Mouse (Mus musculus): ENCODE measurements at regions not wholly inside any gene's neighbourhood (a gene's known extent, or its start where the extent isn't known, plus 50 kb on each side); places are given as distances from the start of the nearest gene placed in this dataset.

DNA sequence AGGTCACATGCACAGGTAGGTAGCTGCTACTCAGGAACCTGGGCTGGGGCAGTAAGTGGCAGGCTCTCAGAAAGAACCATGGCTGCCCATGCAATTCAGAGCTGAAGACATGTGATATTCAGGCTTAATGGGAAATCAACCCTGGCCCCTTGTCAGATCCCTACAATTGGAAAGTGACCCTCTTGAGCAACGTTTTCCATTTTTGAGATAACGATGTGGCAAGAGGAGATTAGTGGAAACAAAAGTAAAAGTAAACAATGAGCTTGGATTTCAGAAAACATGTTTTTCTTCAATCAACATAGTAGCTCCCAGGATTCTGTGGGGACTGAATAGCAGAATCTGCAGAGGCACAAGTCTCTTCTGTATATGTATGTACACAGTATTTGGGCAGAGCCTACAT, 598.8 kb downstream of the Rnf144a start:
- Histone ChIP-seq H3K27me3 (ENCODE audit: control insufficient read depth, insufficient read depth, low read length) (no peaks in the 10 kb centered on the region), H3K4me3 (no peak overlapping the region), H3K27ac (no peak overlapping the region), H3K4me1 (ENCODE audit: control insufficient read depth, insufficient read depth, low read length) (no peaks in the 10 kb centered on the region), H3K36me3 (ENCODE audit: control insufficient read depth, insufficient read depth, low read length) (no peaks in the 10 kb centered on the region), H3K79me2 (replicated peaks; ENCODE audit: control insufficient read depth, insufficient read depth, low read length) (no peaks in the 10 kb centered on the region), H3K9ac (ENCODE audit: low read depth, low read length) (no peak overlapping the region)
- no peak for TF ChIP-seq POLR2A (IDR thresholded peaks at IDR 0.05; ENCODE audit: insufficient read depth, low read depth, low read length)
- no peak for TF ChIP-seq EP300 (IDR thresholded peaks at IDR 0.05; ENCODE audit: insufficient read depth, low read depth, low read length)
- no peak for TF ChIP-seq CTCF (IDR thresholded peaks at IDR 0.05)
- intact Hi-C loops (cut with DNase I): no loop called here
- WGBS: 40% methylated on average over 2 of the region's 2 CpGs
- no peak for DNase-seq

DNA sequence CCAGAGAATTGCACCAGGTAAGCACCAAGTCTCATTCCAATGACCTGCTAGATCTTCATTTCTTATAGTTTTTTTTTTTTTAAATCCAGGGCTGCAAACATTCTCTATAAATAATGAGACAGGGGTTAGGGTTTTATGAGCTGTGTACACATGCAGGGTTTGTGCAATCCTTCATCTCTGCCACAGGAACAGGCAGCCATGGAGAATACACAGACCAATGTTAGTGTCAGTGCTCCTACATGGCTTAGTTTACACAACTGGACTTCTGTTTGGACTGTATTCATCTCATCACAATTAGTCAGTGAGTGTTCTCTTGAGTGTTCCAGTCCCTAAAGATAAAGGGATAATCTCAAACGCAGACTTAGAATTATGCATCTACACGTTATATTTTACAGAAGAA, 620.0 kb downstream of the Rnf144a start:
- Histone ChIP-seq H3K27me3 (ENCODE audit: control insufficient read depth, insufficient read depth, low read length) (no peaks in the 10 kb centered on the region), H3K79me2 (replicated peaks; ENCODE audit: control insufficient read depth, insufficient read depth, low read length) (no peaks in the 10 kb centered on the region), H3K36me3 (ENCODE audit: control insufficient read depth, insufficient read depth, low read length) (no peaks in the 10 kb centered on the region), H3K4me1 (ENCODE audit: control insufficient read depth, insufficient read depth, low read length) (no peaks in the 10 kb centered on the region), H3K27ac (no peak overlapping the region), H3K4me3 (no peak overlapping the region), H3K9ac (ENCODE audit: low read depth, low read length) (no peak overlapping the region)
- no peak for DNase-seq
- WGBS: 50% methylated on average over 2 of the region's 2 CpGs
- intact Hi-C loops (cut with DNase I): no loop called here
- TF ChIP-seq EP300 (IDR thresholded peaks at IDR 0.05; ENCODE audit: insufficient read depth, low read depth, low read length) (no peak), CTCF (IDR thresholded peaks at IDR 0.05) (no peak), POLR2A (IDR thresholded peaks at IDR 0.05; ENCODE audit: insufficient read depth, low read depth, low read length) (no peak)

DNA sequence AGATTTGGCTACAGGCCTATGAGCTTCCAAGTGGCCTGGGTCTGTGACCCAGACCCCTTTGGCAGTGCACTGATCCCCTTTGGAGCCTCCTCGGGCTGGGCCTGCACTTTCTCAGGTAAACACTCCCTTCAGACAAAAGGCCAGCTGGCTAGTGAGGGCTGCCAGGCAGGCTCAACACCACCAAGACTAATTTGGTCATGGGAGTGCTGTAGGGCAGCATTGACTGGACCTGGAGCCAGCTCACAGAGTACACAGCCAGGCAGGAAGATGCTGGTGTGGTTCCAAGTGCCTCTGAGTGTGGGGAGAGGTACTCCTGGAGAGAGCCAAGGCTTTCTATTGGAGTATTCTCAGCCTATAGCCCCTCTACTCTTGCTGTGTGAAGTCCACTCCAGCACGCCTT, 620.5 kb downstream of the Rnf144a start:
- peak in 1 of 2 experiments; percentile 28 for DNase-seq
- H3K36me3 ChIP-seq (ENCODE audit: control insufficient read depth, insufficient read depth, low read length): no peaks in the 10 kb centered on the region
- TF ChIP-seq EP300 (IDR thresholded peaks at IDR 0.05; ENCODE audit: insufficient read depth, low read depth, low read length) (no peak), POLR2A (IDR thresholded peaks at IDR 0.05; ENCODE audit: insufficient read depth, low read depth, low read length) (no peak), CTCF (IDR thresholded peaks at IDR 0.05) (no peak)
- no peak overlapping the region for H3K4me3 ChIP-seq
- H3K79me2 ChIP-seq (replicated peaks; ENCODE audit: control insufficient read depth, insufficient read depth, low read length): no peaks in the 10 kb centered on the region
- no peaks in the 10 kb centered on the region for H3K27me3 ChIP-seq (ENCODE audit: control insufficient read depth, insufficient read depth, low read length)
- H3K27ac ChIP-seq: no peak overlapping the region
- H3K9ac ChIP-seq (ENCODE audit: low read depth, low read length): no peak overlapping the region
- 62% methylated on average over 2 of the region's 2 CpGs for WGBS
- H3K4me1 ChIP-seq (ENCODE audit: control insufficient read depth, insufficient read depth, low read length): no peaks in the 10 kb centered on the region
- intact Hi-C loops (cut with DNase I): no loop called here

DNA sequence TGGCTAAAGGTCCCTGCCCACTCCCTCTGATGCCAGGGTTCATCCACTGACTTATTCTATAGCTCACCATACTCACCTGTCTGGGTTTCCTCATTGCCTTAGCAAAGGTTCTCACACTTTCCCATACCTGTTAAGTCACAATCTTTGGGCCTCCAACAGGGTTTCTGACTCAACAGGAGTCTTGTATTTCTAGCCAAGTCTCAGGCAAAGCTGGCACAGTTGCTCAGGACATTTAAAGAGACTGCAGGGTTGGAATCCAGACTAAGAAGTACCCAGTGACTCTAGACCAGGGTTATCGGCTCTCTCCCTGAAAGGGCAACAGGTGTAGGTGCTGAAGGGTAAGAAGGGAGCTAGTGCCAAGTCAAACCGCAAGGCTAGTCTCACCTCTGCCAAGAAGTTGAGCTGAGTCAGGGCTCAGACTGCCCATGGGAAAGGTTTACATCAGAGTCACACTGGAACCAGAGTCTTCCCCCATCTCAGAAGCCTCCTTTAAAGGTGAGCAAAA, 622.4 kb downstream of the Rnf144a start:
- WGBS: 78% methylated on average over 2 of the region's 2 CpGs
- H3K4me3 ChIP-seq: no peak overlapping the region
- no peaks in the 10 kb centered on the region for H3K36me3 ChIP-seq (ENCODE audit: control insufficient read depth, insufficient read depth, low read length)
- no peak overlapping the region for H3K9ac ChIP-seq (ENCODE audit: low read depth, low read length)
- intact Hi-C loops (cut with DNase I): no loop called here
- no peak for TF ChIP-seq CTCF (IDR thresholded peaks at IDR 0.05)
- no peak for TF ChIP-seq POLR2A (IDR thresholded peaks at IDR 0.05; ENCODE audit: insufficient read depth, low read depth, low read length)
- no peak for TF ChIP-seq EP300 (IDR thresholded peaks at IDR 0.05; ENCODE audit: insufficient read depth, low read depth, low read length)
- no peak overlapping the region for H3K27ac ChIP-seq
- no peaks in the 10 kb centered on the region for H3K27me3 ChIP-seq (ENCODE audit: control insufficient read depth, insufficient read depth, low read length)
- H3K4me1 ChIP-seq (ENCODE audit: control insufficient read depth, insufficient read depth, low read length): no peaks in the 10 kb centered on the region
- no peaks in the 10 kb centered on the region for H3K79me2 ChIP-seq (replicated peaks; ENCODE audit: control insufficient read depth, insufficient read depth, low read length)
- no peak for DNase-seq

DNA sequence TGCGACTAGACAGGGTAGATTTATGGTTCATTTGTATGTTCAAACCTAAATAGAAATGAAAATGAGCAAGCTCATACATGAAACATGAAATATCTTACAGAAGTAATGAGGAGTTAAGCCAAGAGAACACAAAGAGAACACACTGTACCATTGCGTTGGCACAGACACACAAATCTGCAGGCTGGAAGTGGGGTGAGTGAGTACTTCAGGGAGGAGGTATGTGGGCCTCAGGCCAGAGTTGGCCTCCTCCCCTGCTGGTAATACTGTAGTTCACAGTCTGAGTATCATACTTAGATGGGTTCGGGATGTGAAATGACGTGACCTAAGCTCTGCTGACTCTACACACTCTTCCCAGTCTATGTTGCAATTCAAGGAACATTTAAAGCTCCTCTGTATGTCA, 624.1 kb downstream of the Rnf144a start:
- no peaks in the 10 kb centered on the region for H3K4me1 ChIP-seq (ENCODE audit: control insufficient read depth, insufficient read depth, low read length)
- intact Hi-C loops (cut with DNase I): no loop called here
- DNase-seq: no peak
- H3K27me3 ChIP-seq (ENCODE audit: control insufficient read depth, insufficient read depth, low read length): no peaks in the 10 kb centered on the region
- no peak for TF ChIP-seq POLR2A (IDR thresholded peaks at IDR 0.05; ENCODE audit: insufficient read depth, low read depth, low read length)
- TF ChIP-seq EP300 (IDR thresholded peaks at IDR 0.05; ENCODE audit: insufficient read depth, low read depth, low read length): no peak
- no peak for TF ChIP-seq CTCF (IDR thresholded peaks at IDR 0.05)
- H3K79me2 ChIP-seq (replicated peaks; ENCODE audit: control insufficient read depth, insufficient read depth, low read length): no peaks in the 10 kb centered on the region
- H3K9ac ChIP-seq (ENCODE audit: low read depth, low read length): no peak overlapping the region
- no peak overlapping the region for H3K27ac ChIP-seq
- WGBS: 81% methylated on average over 4 of the region's 4 CpGs
- H3K36me3 ChIP-seq (ENCODE audit: control insufficient read depth, insufficient read depth, low read length): no peaks in the 10 kb centered on the region
- H3K4me3 ChIP-seq: no peak overlapping the region

DNA sequence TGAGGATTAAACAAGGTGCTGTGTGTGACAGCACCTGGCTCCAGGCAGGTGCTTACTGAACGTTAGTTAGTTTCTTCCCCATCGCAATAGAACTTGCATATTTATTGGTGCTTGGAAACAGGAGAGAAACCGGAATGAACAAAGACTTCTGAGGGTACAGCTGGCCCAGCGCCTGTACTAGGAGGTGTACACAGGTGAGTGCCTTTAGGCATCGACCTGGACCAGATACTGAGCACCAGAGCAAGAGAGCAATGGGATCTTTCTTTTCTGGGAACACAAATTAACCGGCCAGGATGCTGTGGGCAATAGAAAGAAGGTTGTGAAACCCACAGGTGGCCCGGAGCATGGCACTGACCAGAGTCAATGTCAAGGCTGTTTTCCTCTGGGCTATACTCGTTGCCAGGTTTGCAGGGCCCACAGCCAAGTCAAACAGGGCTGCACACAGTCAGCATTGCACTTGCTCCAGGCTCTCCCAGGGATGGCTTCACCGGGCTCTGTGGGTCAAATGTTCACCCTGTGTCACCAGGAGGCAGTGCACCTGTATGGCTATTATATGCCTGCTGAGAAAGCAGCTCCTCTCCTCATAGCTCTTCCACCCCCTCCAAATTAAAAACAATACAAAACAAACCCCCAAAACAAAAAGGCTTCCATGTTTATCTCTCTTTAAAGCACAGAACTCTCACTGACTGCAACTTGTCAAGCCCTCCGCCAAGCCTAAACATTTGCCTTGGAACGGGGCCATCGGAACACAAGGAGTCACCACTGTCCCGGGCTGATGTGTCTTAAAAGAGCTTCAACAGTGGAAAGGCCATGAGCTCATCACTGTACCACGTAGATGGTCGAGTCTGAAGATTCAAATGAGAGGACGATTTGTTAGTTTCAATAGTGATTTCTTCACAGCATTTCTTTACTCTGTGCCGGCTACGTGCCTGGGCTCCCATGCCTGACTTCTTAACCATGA, 629.1 kb downstream of the Rnf144a start:
- H3K27ac ChIP-seq: no peak overlapping the region
- H3K9ac ChIP-seq (ENCODE audit: low read depth, low read length): no peak overlapping the region
- no peaks in the 10 kb centered on the region for H3K27me3 ChIP-seq (ENCODE audit: control insufficient read depth, insufficient read depth, low read length)
- intact Hi-C loops (cut with DNase I): no loop called here
- 54% methylated on average over 18 of the region's 18 CpGs for WGBS
- TF ChIP-seq EP300 (IDR thresholded peaks at IDR 0.05; ENCODE audit: insufficient read depth, low read depth, low read length) (no peak), POLR2A (IDR thresholded peaks at IDR 0.05; ENCODE audit: insufficient read depth, low read depth, low read length) (no peak), CTCF (IDR thresholded peaks at IDR 0.05) (no peak)
- H3K4me1 ChIP-seq (ENCODE audit: control insufficient read depth, insufficient read depth, low read length): no peaks in the 10 kb centered on the region
- H3K79me2 ChIP-seq (replicated peaks; ENCODE audit: control insufficient read depth, insufficient read depth, low read length): no peaks in the 10 kb centered on the region
- DNase-seq: peak in 1 of 2 experiments; percentile 23
- no peaks in the 10 kb centered on the region for H3K36me3 ChIP-seq (ENCODE audit: control insufficient read depth, insufficient read depth, low read length)
- no peak overlapping the region for H3K4me3 ChIP-seq
